Comparison of ENCODE assay signal across 36 mouse cellular contexts in the genomic region with DNA sequence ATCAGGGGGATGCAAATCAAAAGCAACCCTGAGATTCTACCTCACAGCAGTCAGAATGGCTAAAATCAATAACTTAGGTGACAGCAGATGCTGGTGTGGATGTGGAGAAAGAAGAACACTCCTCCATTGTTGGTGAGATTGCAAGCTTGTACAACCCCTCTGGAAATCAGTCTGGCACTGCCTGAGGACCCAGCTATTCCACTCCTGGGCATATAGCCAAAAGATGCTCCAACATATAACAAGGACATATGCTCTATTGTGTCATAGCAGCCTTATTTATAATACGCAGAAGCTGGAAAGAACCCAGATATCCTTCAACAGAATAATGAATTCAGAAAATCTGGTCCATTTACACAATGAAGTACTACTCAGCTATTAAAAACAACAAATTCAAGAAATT. TPM values are rescaled to one million over a fixed set of nuclear protein-coding genes. Genes with fewer than 3 reads are reported as not detected.
"Had no signal": no experiment of that assay in that cellular context is flagged by ENCODE, and none has a peak within 500 bp of the region (broad histone marks: within the 10 kb centered on the region; RNA-seq: fewer than 3 reads in every experiment).

No protein-coding gene starts in this region.

RNA-seq across cellular contexts. Expression of a gene that starts 1.7 kb away (rescaled TPM):
- total RNA-seq: gastrocnemius, adult 2 months; gastrocnemius, postnatal 10 days; gastrocnemius, postnatal 25 days; gastrocnemius, postnatal 4 days; granulocyte monocyte progenitor cell, adult 5-6 weeks; heart, adult 18-20 months; heart, adult 8-10 months; heart, postnatal 10 days; heart, postnatal 25 days; heart, postnatal 4 days; layer of hippocampus, postnatal 10 days; layer of hippocampus, postnatal 25 days; left cerebral cortex, adult 2 months; left cerebral cortex, postnatal 14 days; left cerebral cortex, postnatal 36 days had no signal
- polyA plus RNA-seq: frontal cortex, adult 2 months; heart, embryonic 10.5 days; heart, embryonic 12.5 days; heart, embryonic 14.5 days; heart, embryonic 16.5 days; hindbrain, embryonic 10.5 days; hindbrain, embryonic 12.5 days; hindbrain, embryonic 14.5 days; hindbrain, embryonic 16.5 days; intestine, embryonic 14.5 days; intestine, embryonic 16.5 days; kidney, adult 2 months; kidney, embryonic 15.5 days; kidney, postnatal 0 days; large intestine, adult 2 months; limb, embryonic 10.5 days; limb, embryonic 12.5 days; limb, embryonic 14.5 days; liver, embryonic 11.5 days; liver, embryonic 13.5 days; liver, embryonic 15.5 days had no signal

RNA-seq across cellular contexts. Expression of a gene that starts 10.5 kb away (rescaled TPM):
- total RNA-seq: gastrocnemius, adult 2 months; gastrocnemius, postnatal 10 days; gastrocnemius, postnatal 25 days; gastrocnemius, postnatal 4 days; granulocyte monocyte progenitor cell, adult 5-6 weeks; heart, adult 18-20 months; heart, adult 8-10 months; heart, postnatal 10 days; heart, postnatal 25 days; heart, postnatal 4 days; layer of hippocampus, postnatal 10 days; layer of hippocampus, postnatal 25 days; left cerebral cortex, adult 2 months; left cerebral cortex, postnatal 14 days; left cerebral cortex, postnatal 36 days had no signal
- polyA plus RNA-seq: frontal cortex, adult 2 months; heart, embryonic 10.5 days; heart, embryonic 12.5 days; heart, embryonic 14.5 days; heart, embryonic 16.5 days; hindbrain, embryonic 10.5 days; hindbrain, embryonic 12.5 days; hindbrain, embryonic 14.5 days; hindbrain, embryonic 16.5 days; intestine, embryonic 14.5 days; intestine, embryonic 16.5 days; kidney, adult 2 months; kidney, embryonic 15.5 days; kidney, postnatal 0 days; large intestine, adult 2 months; limb, embryonic 10.5 days; limb, embryonic 12.5 days; limb, embryonic 14.5 days; liver, embryonic 11.5 days; liver, embryonic 13.5 days; liver, embryonic 15.5 days had no signal

RNA-seq across cellular contexts. Expression of a gene that starts 16.5 kb away (rescaled TPM):
- total RNA-seq: gastrocnemius, adult 2 months; gastrocnemius, postnatal 10 days; gastrocnemius, postnatal 25 days; gastrocnemius, postnatal 4 days; granulocyte monocyte progenitor cell, adult 5-6 weeks; heart, adult 18-20 months; heart, adult 8-10 months; heart, postnatal 10 days; heart, postnatal 25 days; heart, postnatal 4 days; layer of hippocampus, postnatal 10 days; layer of hippocampus, postnatal 25 days; left cerebral cortex, adult 2 months; left cerebral cortex, postnatal 14 days; left cerebral cortex, postnatal 36 days had no signal
- polyA plus RNA-seq: heart, embryonic 10.5 days; heart, embryonic 12.5 days; heart, embryonic 14.5 days; heart, embryonic 16.5 days; hindbrain, embryonic 10.5 days; hindbrain, embryonic 12.5 days; hindbrain, embryonic 14.5 days; hindbrain, embryonic 16.5 days; intestine, embryonic 14.5 days; intestine, embryonic 16.5 days; kidney, adult 2 months; kidney, embryonic 15.5 days; kidney, postnatal 0 days; large intestine, adult 2 months; limb, embryonic 10.5 days; limb, embryonic 12.5 days; limb, embryonic 14.5 days; liver, embryonic 11.5 days; liver, embryonic 13.5 days; liver, embryonic 15.5 days had no signal

RNA-seq across cellular contexts. Expression of a gene that starts 26.4 kb away (rescaled TPM):
- total RNA-seq: gastrocnemius, adult 2 months; gastrocnemius, postnatal 10 days; gastrocnemius, postnatal 25 days; gastrocnemius, postnatal 4 days; granulocyte monocyte progenitor cell, adult 5-6 weeks; heart, adult 18-20 months; heart, adult 8-10 months; heart, postnatal 10 days; heart, postnatal 25 days; heart, postnatal 4 days; layer of hippocampus, postnatal 10 days; layer of hippocampus, postnatal 25 days; left cerebral cortex, adult 2 months; left cerebral cortex, postnatal 14 days; left cerebral cortex, postnatal 36 days had no signal
- polyA plus RNA-seq: frontal cortex, adult 2 months; heart, embryonic 10.5 days; heart, embryonic 12.5 days; heart, embryonic 14.5 days; heart, embryonic 16.5 days; hindbrain, embryonic 10.5 days; hindbrain, embryonic 12.5 days; hindbrain, embryonic 14.5 days; hindbrain, embryonic 16.5 days; intestine, embryonic 14.5 days; intestine, embryonic 16.5 days; kidney, adult 2 months; kidney, embryonic 15.5 days; kidney, postnatal 0 days; large intestine, adult 2 months; limb, embryonic 10.5 days; limb, embryonic 12.5 days; limb, embryonic 14.5 days; liver, embryonic 11.5 days; liver, embryonic 13.5 days; liver, embryonic 15.5 days had no signal

RNA-seq across cellular contexts. Expression of a gene that starts 36.6 kb away (rescaled TPM):
- total RNA-seq: gastrocnemius, adult 2 months; gastrocnemius, postnatal 10 days; gastrocnemius, postnatal 25 days; gastrocnemius, postnatal 4 days; granulocyte monocyte progenitor cell, adult 5-6 weeks; heart, adult 18-20 months; heart, adult 8-10 months; heart, postnatal 10 days; heart, postnatal 25 days; heart, postnatal 4 days; layer of hippocampus, postnatal 10 days; layer of hippocampus, postnatal 25 days; left cerebral cortex, adult 2 months; left cerebral cortex, postnatal 14 days; left cerebral cortex, postnatal 36 days had no signal
- polyA plus RNA-seq: frontal cortex, adult 2 months; heart, embryonic 10.5 days; heart, embryonic 12.5 days; heart, embryonic 14.5 days; heart, embryonic 16.5 days; hindbrain, embryonic 10.5 days; hindbrain, embryonic 12.5 days; hindbrain, embryonic 14.5 days; hindbrain, embryonic 16.5 days; intestine, embryonic 14.5 days; intestine, embryonic 16.5 days; kidney, adult 2 months; kidney, embryonic 15.5 days; kidney, postnatal 0 days; large intestine, adult 2 months; limb, embryonic 10.5 days; limb, embryonic 12.5 days; limb, embryonic 14.5 days; liver, embryonic 11.5 days; liver, embryonic 13.5 days; liver, embryonic 15.5 days had no signal
